ENCODE assay signal across 25 mouse cellular contexts in the genomic region with DNA sequence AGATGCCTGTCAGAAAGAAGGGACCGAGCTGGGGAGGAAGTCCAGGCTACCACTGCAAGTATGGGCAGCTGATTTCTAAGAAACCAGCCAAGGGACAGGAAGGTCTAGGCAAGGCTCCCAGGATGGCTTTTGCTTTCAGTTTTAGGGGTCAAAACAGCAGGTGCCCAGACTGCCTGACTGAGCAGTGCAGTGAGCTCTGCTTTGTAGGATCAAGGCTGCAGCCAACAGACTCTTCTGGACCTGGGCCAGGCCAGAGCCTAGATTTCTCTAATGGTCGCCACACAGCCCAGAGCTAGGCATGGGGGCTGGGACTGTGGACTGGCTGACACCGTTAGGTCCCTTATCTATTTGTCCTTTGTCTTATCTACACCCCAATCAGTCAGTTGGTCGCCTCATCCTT. TPM values are rescaled to one million over a fixed set of nuclear protein-coding genes. Genes with fewer than 3 reads are reported as not detected.
DNase-seq lines count a peak whose midpoint lies in the region; ATAC-seq and TF ChIP-seq lines count a peak whose summit lies in the region.
"Had no signal": no experiment of that assay in that cellular context is flagged by ENCODE, and none has a peak within 500 bp of the region (broad histone marks: within the 10 kb centered on the region; RNA-seq: fewer than 3 reads in every experiment).

No protein-coding gene starts in this region.

- H3K4me3 ChIP-seq in spleen, adult 2 months (ENCODE audit: extremely low read depth, insufficient read depth, insufficient read length) = no peak overlapping the region
- H3K4me3 ChIP-seq in lung, adult 2 months (replicated peaks; ENCODE audit: extremely low read depth, low read depth, low read length) = no peak overlapping the region
- H3K4me3 ChIP-seq: forebrain, embryonic 15.5 days; heart, embryonic 10.5 days; limb, embryonic 10.5 days; liver, embryonic 13.5 days; midbrain, embryonic 15.5 days had no signal

- 49% methylated on average over 4 of the region's 4 CpGs for WGBS in spleen, adult 2 months
- WGBS in lung, adult 2 months = 53% methylated on average over 4 of the region's 4 CpGs

- peak overlapping the region; percentile 49 for H3K27ac ChIP-seq in spleen, adult 2 months (ENCODE audit: insufficient read depth, low read length)
- H3K27ac ChIP-seq: forebrain, embryonic 15.5 days; heart, embryonic 10.5 days; limb, embryonic 10.5 days; liver, embryonic 13.5 days; midbrain, embryonic 15.5 days had no signal

- no peak for TF ChIP-seq CTCF in spleen, adult 2 months (IDR thresholded peaks at IDR 0.05; ENCODE audit: extremely low read depth, insufficient read depth, insufficient read length, insufficient replicate concordance)
- no peak for TF ChIP-seq CTCF in lung, adult 2 months (IDR thresholded peaks at IDR 0.05; ENCODE audit: insufficient read depth, low read length)

- no peak for TF ChIP-seq POLR2A in spleen, adult 2 months (IDR thresholded peaks at IDR 0.05; ENCODE audit: low read depth, low read length)
- TF ChIP-seq POLR2A in lung, adult 2 months (IDR thresholded peaks at IDR 0.05; ENCODE audit: borderline replicate concordance, extremely low read depth, low read depth, low read length) = no peak

- 0 out of 2 replicates have a peak, but pooled peaks have one; percentile 12 for ATAC-seq in megakaryocyte progenitor cell, adult 5-6 weeks (replicated peaks; ENCODE audit: poor library complexity)
- ATAC-seq: forebrain, embryonic 15.5 days; hindbrain, embryonic 16.5 days; midbrain, embryonic 15.5 days had no signal

- DNase-seq in adrenal gland, adult 2 months = peak; percentile 39
- no peak for DNase-seq in adrenal gland, postnatal 4 days (ENCODE audit: low spot score in 2 of 2)
- DNase-seq in spleen, adult 2 months (ENCODE audit: low read depth in 1 of 2, low spot score in 2 of 2) = no peak
- no peak for DNase-seq in spleen, postnatal 4 days (ENCODE audit: low spot score in 2 of 2)
- DNase-seq in adrenal gland, postnatal 25 days = peak; percentile 29
- no peak for DNase-seq in layer of hippocampus, postnatal 10 days (ENCODE audit: low spot score in 2 of 2)
- no peak for DNase-seq in lung, adult 2 months
- DNase-seq: cerebellum, adult 2 months; embryo, embryonic 11 days; gastrocnemius, postnatal 25 days; heart, postnatal 36 days; kidney, adult 2 months; layer of hippocampus, postnatal 36 days; liver, embryonic 13.5 days; right cerebral cortex, postnatal 4 days; thymus, postnatal 4 days had no signal

- H3K36me3 ChIP-seq in spleen, adult 2 months (ENCODE audit: control insufficient read depth, insufficient read depth, low read length) = no peaks in the 10 kb centered on the region
- H3K36me3 ChIP-seq: forebrain, embryonic 15.5 days; heart, embryonic 10.5 days; limb, embryonic 10.5 days; liver, embryonic 13.5 days; midbrain, embryonic 15.5 days had no signal

- H3K4me1 ChIP-seq in spleen, adult 2 months (ENCODE audit: control insufficient read depth, insufficient read depth, insufficient read length) = peaks cover 30% of the 10 kb centered on the region
- 0 out of 2 replicates have a peak, but pooled peaks cover 3% of the 10 kb centered on the region for H3K4me1 ChIP-seq in lung, adult 2 months (ENCODE audit: control insufficient read depth, insufficient read depth, low read length)
- H3K4me1 ChIP-seq: forebrain, embryonic 15.5 days; midbrain, embryonic 15.5 days had no signal

- H3K27me3 ChIP-seq in spleen, adult 2 months (ENCODE audit: control insufficient read depth, insufficient read depth, low read length) = no peaks in the 10 kb centered on the region
- H3K27me3 ChIP-seq: forebrain, embryonic 15.5 days; liver, embryonic 13.5 days; midbrain, embryonic 15.5 days had no signal

RNA-seq across cellular contexts. Expression of a gene that starts 10.6 kb away (rescaled TPM):
- 1 to 10 TPM; 3.0 to 3.8 TPM for total RNA-seq in adrenal gland, adult 2 months (2021)
- 32.1 and 38.2 TPM in 2 replicates for polyA plus RNA-seq in adrenal gland, adult 2 months (2012; rRNA removed)
- 1 to 10 TPM; 6.4 to 7.0 TPM for total RNA-seq in adrenal gland, postnatal 4 days (2021)
- polyA plus RNA-seq in spleen, adult 2 months (2012; rRNA removed) = 14.0 and 29.0 TPM in 2 replicates
- 2.8 and 2.9 TPM in 2 replicates for total RNA-seq in adrenal gland, postnatal 25 days (2021)
- total RNA-seq in megakaryocyte progenitor cell, adult 5-6 weeks (2015) = 0.39 and 0.59 TPM in 2 replicates
- 0.64 and 1.4 TPM in 2 replicates for total RNA-seq in megakaryocyte progenitor cell, adult 5-6 weeks (2017)
- total RNA-seq in layer of hippocampus, postnatal 10 days (2021) = 1 to 10 TPM; 1.3 to 1.5 TPM
- polyA plus RNA-seq in lung, adult 2 months (2012; rRNA removed) = 8.8 and 11.6 TPM in 2 replicates

RNA-seq across cellular contexts. Expression of a gene that starts 13.7 kb away (rescaled TPM):
- not detected for total RNA-seq in adrenal gland, adult 2 months (2021)
- polyA plus RNA-seq in adrenal gland, adult 2 months (2012; rRNA removed) = not detected in 2 replicates
- not detected for total RNA-seq in adrenal gland, postnatal 4 days (2021)
- 0.35 TPM in 1 of 2 replicates, not detected in the other for polyA plus RNA-seq in spleen, adult 2 months (2012; rRNA removed)
- not detected in 2 replicates for total RNA-seq in adrenal gland, postnatal 25 days (2021)
- not detected in 2 replicates for total RNA-seq in megakaryocyte progenitor cell, adult 5-6 weeks (2015)
- total RNA-seq in megakaryocyte progenitor cell, adult 5-6 weeks (2017) = not detected in 2 replicates
- not detected for total RNA-seq in layer of hippocampus, postnatal 10 days (2021)
- 0.82 and 2.7 TPM in 2 replicates for polyA plus RNA-seq in lung, adult 2 months (2012; rRNA removed)
- total RNA-seq: gastrocnemius, postnatal 25 days; heart, postnatal 36 days; layer of hippocampus, postnatal 36 days had no signal
- polyA plus RNA-seq: cerebellum, adult 2 months; forebrain, embryonic 15.5 days; heart, embryonic 10.5 days; limb, embryonic 10.5 days; liver, embryonic 13.5 days; midbrain, embryonic 15.5 days; neural tube, embryonic 11.5 days; stomach, embryonic 16.5 days had no signal

RNA-seq across cellular contexts. Expression of a gene that starts 16.0 kb away (rescaled TPM):
- not detected for total RNA-seq in adrenal gland, adult 2 months (2021)
- polyA plus RNA-seq in adrenal gland, adult 2 months (2012; rRNA removed) = not detected in 2 replicates
- total RNA-seq in adrenal gland, postnatal 4 days (2021) = not detected
- not detected in 2 replicates for polyA plus RNA-seq in spleen, adult 2 months (2012; rRNA removed)
- not detected in 2 replicates for total RNA-seq in adrenal gland, postnatal 25 days (2021)
- not detected in 2 replicates for total RNA-seq in megakaryocyte progenitor cell, adult 5-6 weeks (2015)
- not detected in 2 replicates for total RNA-seq in megakaryocyte progenitor cell, adult 5-6 weeks (2017)
- total RNA-seq in layer of hippocampus, postnatal 10 days (2021) = not detected
- not detected in 2 replicates for polyA plus RNA-seq in lung, adult 2 months (2012; rRNA removed)
- total RNA-seq: gastrocnemius, postnatal 25 days; heart, postnatal 36 days; layer of hippocampus, postnatal 36 days had no signal
- polyA plus RNA-seq: cerebellum, adult 2 months; forebrain, embryonic 15.5 days; heart, embryonic 10.5 days; hindbrain, embryonic 16.5 days; kidney, adult 2 months; large intestine, adult 2 months; limb, embryonic 10.5 days; liver, embryonic 13.5 days; midbrain, embryonic 15.5 days; neural tube, embryonic 11.5 days; stomach, embryonic 16.5 days had no signal

RNA-seq across cellular contexts. Expression of a gene that starts 21.2 kb away (rescaled TPM):
- not detected for total RNA-seq in adrenal gland, adult 2 months (2021)
- polyA plus RNA-seq in adrenal gland, adult 2 months (2012; rRNA removed) = 0.19 TPM in 1 of 2 replicates, not detected in the other
- total RNA-seq in adrenal gland, postnatal 4 days (2021) = not detected
- not detected in 2 replicates for polyA plus RNA-seq in spleen, adult 2 months (2012; rRNA removed)
- not detected in 2 replicates for total RNA-seq in adrenal gland, postnatal 25 days (2021)
- total RNA-seq in megakaryocyte progenitor cell, adult 5-6 weeks (2015) = not detected in 2 replicates
- not detected in 2 replicates for total RNA-seq in megakaryocyte progenitor cell, adult 5-6 weeks (2017)
- not detected for total RNA-seq in layer of hippocampus, postnatal 10 days (2021)
- polyA plus RNA-seq in lung, adult 2 months (2012; rRNA removed) = 0.83 and 1.8 TPM in 2 replicates
- total RNA-seq: gastrocnemius, postnatal 25 days; heart, postnatal 36 days; layer of hippocampus, postnatal 36 days had no signal
- polyA plus RNA-seq: cerebellum, adult 2 months; forebrain, embryonic 15.5 days; heart, embryonic 10.5 days; hindbrain, embryonic 16.5 days; limb, embryonic 10.5 days; liver, embryonic 13.5 days; midbrain, embryonic 15.5 days; neural tube, embryonic 11.5 days; stomach, embryonic 16.5 days had no signal

RNA-seq across cellular contexts. Expression of a gene that starts 30.9 kb away (rescaled TPM):
- not detected for total RNA-seq in adrenal gland, adult 2 months (2021)
- polyA plus RNA-seq in adrenal gland, adult 2 months (2012; rRNA removed) = not detected in 2 replicates
- not detected for total RNA-seq in adrenal gland, postnatal 4 days (2021)
- 0.47 TPM in 1 of 2 replicates, not detected in the other for polyA plus RNA-seq in spleen, adult 2 months (2012; rRNA removed)
- total RNA-seq in adrenal gland, postnatal 25 days (2021) = not detected in 2 replicates
- not detected in 2 replicates for total RNA-seq in megakaryocyte progenitor cell, adult 5-6 weeks (2015)
- total RNA-seq in megakaryocyte progenitor cell, adult 5-6 weeks (2017) = not detected in 2 replicates
- total RNA-seq in layer of hippocampus, postnatal 10 days (2021) = not detected
- polyA plus RNA-seq in lung, adult 2 months (2012; rRNA removed) = 0.36 and 1.8 TPM in 2 replicates
- total RNA-seq: gastrocnemius, postnatal 25 days; heart, postnatal 36 days; layer of hippocampus, postnatal 36 days had no signal
- polyA plus RNA-seq: cerebellum, adult 2 months; forebrain, embryonic 15.5 days; heart, embryonic 10.5 days; hindbrain, embryonic 16.5 days; limb, embryonic 10.5 days; liver, embryonic 13.5 days; neural tube, embryonic 11.5 days; stomach, embryonic 16.5 days had no signal

Comparison
In these comparisons a context has a peak if more than half of its experiments do, and no peak if none do; other contexts are left out.
1. DNase-seq: peak in adrenal gland, adult 2 months (single experiment) and adrenal gland, postnatal 25 days (single experiment); none in adrenal gland, postnatal 4 days (0 of 2), spleen, adult 2 months (0 of 2), spleen, postnatal 4 days (0 of 2), layer of hippocampus, postnatal 10 days (0 of 2) and lung, adult 2 months (single experiment).